Mouse (Mus musculus) cortical plate, adult 2 months (tissue): Measurements from ENCODE around the gene Tgfb1.

ENCODE experiments used
- CTCF ChIP-seq: fragments of 200-500 bp; IDR thresholded peaks from 2 replicates; pipeline ENCODE4 v1.5.1; 2011; ENCODE audit warnings: mild to moderate bottlenecking, control low read depth, low read length; ENCODE audit not compliant: insufficient read depth; ENCODE audit errors: extremely low read depth
- POLR2A ChIP-seq: fragments of 200-500 bp; IDR thresholded peaks from 2 replicates; pipeline ENCODE4 v1.6.1; 2011; ENCODE audit warnings: mild to moderate bottlenecking, low read length, control low read depth; ENCODE audit not compliant: insufficient read depth; ENCODE audit errors: extremely low read depth

DNA sequence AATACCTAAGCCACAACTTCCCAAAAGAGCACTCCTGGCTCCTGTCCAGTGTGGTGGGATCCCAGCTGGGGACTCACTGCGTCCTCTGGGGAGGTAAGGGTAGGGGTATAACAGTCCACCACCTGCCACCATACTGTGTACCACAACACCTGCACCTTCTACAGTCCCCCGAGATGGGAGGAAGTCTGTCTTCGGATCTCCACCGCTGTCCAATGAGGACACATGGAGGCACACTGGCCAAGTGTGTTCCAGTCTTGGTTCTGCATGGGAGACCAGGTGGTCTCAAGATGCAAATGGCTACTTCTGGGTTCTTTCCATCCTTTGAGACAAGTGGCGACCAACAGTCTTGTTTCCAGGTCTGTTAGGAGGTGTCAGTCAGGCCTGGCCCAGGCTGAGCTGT, 24.4 kb downstream of the Tgfb1 start:
- TF ChIP-seq POLR2A (no peak), CTCF (no peak)
